Mouse (Mus musculus) left cerebral cortex, adult 11 months (tissue): ENCODE results near the gene Gm14496.
"Not testable (repeated sequence)": the region's sequence is repeated elsewhere in the genome, so short reads cannot be mapped to it uniquely, and the experiment has no call there.

Experiments
- DNase-seq: peaks from one replicate; pipeline ENCODE4 v3.0.0; 2022; ENCODE audit warnings: low spot score

Gene Gm14496

DNA sequence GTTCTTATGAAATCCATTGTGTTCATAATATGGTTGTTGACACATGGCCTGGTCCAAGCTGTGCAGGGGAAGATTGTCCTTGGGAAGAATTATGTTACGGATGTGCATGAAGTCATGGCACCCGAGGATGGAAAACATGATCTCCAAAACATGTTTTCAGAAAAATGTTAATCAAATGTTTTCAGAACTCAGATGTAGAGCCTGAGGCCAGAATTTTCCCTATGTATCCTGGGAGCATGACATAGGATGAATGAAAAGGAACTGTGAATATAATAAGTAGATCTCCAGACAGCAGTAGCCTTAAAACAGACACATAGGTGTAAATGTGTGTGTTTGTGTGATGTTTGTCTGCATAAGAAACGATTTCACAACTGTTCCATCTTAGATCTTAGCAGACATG lies at the start of gene Gm14496:
Gene Gm14496 (plus strand): TSS at position 301 of the 400 bp plus-strand sequence.
- no peak for DNase-seq

DNA sequence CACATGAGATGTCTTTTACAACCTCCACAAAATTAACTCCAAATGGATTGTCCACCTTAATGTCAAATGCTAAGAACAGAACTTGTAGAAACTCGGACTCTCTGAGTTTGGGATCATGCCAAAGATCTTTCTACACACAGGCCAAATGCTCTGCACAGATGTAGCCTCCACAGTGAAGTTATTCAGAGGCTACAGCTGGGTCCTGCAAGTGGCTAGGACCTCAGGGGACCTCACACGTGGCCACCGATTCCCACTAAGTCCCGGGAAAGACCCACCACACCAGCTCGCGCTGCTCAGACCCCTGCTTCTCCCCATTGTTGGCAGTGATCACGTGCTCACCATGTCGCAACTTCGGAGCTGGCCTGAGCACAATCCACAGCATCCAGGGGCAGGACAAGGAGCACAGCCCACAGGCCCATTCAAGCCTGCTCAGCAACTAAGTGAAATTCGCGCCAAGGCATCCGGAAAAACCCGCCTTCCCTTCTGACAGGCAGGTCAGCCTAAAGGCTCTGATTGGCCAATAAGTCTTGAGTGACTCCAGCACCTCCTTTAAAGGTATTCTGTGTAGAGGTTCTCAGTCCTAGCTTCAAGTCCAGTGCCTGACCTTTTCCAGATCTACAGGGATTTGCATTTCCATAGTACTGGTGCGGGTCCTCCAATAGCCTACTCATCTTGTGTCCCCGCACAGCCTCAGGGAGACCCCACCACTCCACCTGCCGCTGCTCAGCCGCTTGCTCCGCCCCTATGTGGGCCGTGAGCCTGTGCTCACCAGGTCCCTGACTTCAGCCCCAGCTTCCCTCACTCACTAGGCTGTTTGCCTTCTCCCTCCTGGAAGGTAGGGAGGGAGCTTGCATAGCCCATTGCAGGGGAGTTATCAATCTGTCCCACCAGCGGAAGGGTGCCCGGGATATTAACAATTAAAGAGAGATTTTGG lies 37.9 kb upstream of the Gm14496 start:
- DNase-seq: not testable (repeated sequence)

DNA sequence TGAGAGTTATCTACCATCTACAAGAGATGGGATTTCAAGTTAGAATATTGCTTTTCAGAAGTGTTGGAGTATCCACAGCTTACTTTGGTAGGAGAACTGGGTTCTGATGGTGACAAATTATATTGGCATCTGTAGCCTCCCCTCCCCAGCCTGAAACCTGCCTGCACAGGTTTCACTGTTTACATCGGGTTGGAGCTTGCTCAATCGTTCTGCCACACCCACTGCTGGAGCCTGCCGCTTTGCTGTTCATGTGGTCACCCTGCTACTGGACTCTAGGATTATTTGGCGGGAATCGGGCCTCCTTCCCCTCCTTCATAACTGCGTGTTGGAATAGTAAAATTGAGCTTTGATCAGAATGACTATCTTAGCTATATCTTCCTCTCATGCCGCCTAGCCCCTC lies 22.5 kb upstream of the Gm14496 start:
- DNase-seq: no peak

DNA sequence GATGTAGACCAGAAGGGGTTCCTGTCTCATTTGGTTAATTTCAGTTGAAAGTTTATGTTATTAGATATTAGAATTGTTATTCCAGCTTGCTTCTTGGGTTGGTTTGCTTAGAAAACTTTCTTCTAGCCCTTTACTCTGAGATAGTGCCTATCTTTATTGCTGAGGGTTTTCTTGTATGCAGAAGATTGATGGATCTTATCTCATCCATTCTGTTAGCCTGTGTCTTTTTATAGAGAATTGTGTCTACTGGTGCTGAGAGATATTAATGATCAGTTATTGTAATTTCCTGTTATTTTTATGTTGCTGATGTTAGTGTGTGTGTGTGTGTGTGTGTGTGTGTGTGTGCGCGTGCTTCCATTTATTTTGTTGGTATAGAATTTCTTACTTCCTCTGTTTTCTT lies 21.7 kb upstream of the Gm14496 start:
- no peak for DNase-seq

DNA sequence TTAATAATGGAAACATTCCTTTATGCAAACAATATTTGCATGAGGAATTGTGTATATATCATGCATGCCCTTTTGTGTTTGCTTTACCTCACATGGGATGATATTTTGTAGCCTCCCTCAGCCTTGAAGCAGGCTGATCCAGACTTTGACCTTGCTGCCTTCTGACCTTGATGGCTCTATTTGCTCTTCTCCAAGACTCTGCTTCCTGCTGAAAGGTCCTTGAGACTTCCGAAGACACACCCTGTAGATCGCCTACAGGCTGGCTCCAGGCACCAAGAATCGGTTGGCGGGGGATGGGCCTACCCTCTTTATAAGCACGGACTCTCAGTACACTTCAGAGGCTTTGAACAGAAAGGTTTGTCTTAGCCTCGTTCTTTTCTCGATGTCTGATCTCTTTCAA lies 9.0 kb upstream of the Gm14496 start:
- not testable (repeated sequence) for DNase-seq
